8 mouse cellular contexts compared by ENCODE assay signal in the genomic region with DNA sequence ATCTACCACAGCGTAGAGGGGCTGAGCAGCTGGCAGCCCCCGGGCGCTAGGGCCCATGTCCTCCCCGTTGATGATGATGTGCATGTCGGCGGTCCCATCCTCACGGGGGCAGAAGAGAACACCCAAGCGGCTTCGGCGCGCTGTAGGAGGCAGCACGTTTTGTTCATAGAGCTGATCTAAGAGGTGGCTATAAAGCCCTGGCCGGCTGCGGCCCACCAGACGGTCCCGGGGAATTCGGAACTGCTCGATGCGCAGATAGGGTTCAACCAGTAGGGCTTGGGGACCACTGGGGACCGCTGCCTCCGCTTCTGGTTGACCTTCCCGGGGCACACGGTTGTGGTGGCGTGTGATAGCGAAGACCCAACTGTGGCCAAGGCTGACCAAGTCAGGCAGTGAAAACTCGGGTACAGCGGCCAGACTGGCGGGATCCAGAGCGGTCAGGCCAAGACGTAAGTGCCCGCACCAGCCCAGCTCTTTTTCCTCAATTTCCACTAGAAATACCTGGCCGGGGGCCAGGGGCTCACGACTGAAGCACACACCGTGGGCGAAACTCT. TPM values are rescaled to one million over a fixed set of nuclear protein-coding genes. Genes with fewer than 3 reads are reported as not detected.
DNase-seq lines count a peak whose midpoint lies in the region; ATAC-seq and TF ChIP-seq lines count a peak whose summit lies in the region.

TSS of gene Ctsa (plus strand) at position 126 of the 554 bp plus-strand sequence.

- H3K4me3 ChIP-seq in heart, embryonic 12.5 days, result peak within 1 kb of the TSS; percentile 74
- peak within 1 kb of the TSS; percentile 70 for H3K4me3 ChIP-seq in kidney, embryonic 16.5 days (ENCODE audit: low read length)
- peak within 1 kb of the TSS; percentile 62 for H3K4me3 ChIP-seq in liver, adult 2 months (ENCODE audit: insufficient read depth, low read depth, low read length)

- no peaks in the 10 kb centered on the region for H3K27me3 ChIP-seq in heart, embryonic 12.5 days (replicated peaks)
- H3K27me3 ChIP-seq in kidney, embryonic 16.5 days (ENCODE audit: insufficient read depth, low read length), result no peaks in the 10 kb centered on the region
- H3K27me3 ChIP-seq in liver, adult 2 months (ENCODE audit: control insufficient read depth, insufficient read depth, low read length), result no peaks in the 10 kb centered on the region

- DNase-seq in CD4-positive helper T cell, adult 2 months (ENCODE audit: low read depth, low spot score), result peak; percentile 81
- peak; percentile 86 for DNase-seq in brain, embryonic 14.5 days (ENCODE audit: low read depth)
- peak; percentile 55 for DNase-seq in liver, adult 2 months (ENCODE audit: extremely low read depth, low read depth, low spot score)
- peak; percentile 83 to 85 for DNase-seq in spleen, postnatal 36 days (ENCODE audit: low spot score in 2 of 2)

- H3K4me2 ChIP-seq in heart, embryonic 12.5 days, result peak within 1 kb of the TSS; percentile 96
- peak within 1 kb of the TSS; percentile 94 for H3K4me2 ChIP-seq in kidney, embryonic 16.5 days (replicated peaks; ENCODE audit: low read depth, low read length)

- WGBS in heart, embryonic 12.5 days, result under 1% methylated on average over 35 of the region's 35 CpGs
- WGBS in kidney, embryonic 16.5 days, result under 1% methylated on average over 35 of the region's 35 CpGs
- WGBS in liver, adult 2 months, result 1% methylated on average over 35 of the region's 35 CpGs

- peaks cover 31% of the 10 kb centered on the region for H3K4me1 ChIP-seq in heart, embryonic 12.5 days (replicated peaks)
- H3K4me1 ChIP-seq in kidney, embryonic 16.5 days (ENCODE audit: insufficient read depth, low read length), result peaks cover 9% of the 10 kb centered on the region
- peaks cover 7% of the 10 kb centered on the region; the same call in 1 of the 2 replicates for H3K4me1 ChIP-seq in liver, adult 2 months (ENCODE audit: control insufficient read depth, insufficient read depth, low read length)

- ATAC-seq in erythroid progenitor cell, adult 5-6 weeks (replicated peaks; ENCODE audit: low FRiP score, poor library complexity, severe bottlenecking), result peak; percentile 72
- ATAC-seq in heart, embryonic 12.5 days (ENCODE audit: insufficient number of reproducible peaks, low FRiP score), result peak; percentile 78
- ATAC-seq in kidney, embryonic 16.5 days (ENCODE audit: low FRiP score, low TSS enrichment), result peak; percentile 74
- ATAC-seq in monocyte, adult 5-6 weeks (replicated peaks; ENCODE audit: insufficient number of reproducible peaks, low FRiP score, low TSS enrichment, poor library complexity, severe bottlenecking), result peak; percentile 66

- peak within 1 kb of the TSS; percentile 88 for H3K9ac ChIP-seq in heart, embryonic 12.5 days
- peak within 1 kb of the TSS; percentile 81 for H3K9ac ChIP-seq in kidney, embryonic 16.5 days (replicated peaks; ENCODE audit: low read length)
- H3K9ac ChIP-seq in liver, adult 2 months (ENCODE audit: low read depth, low read length), result peak within 1 kb of the TSS; percentile 79

- TF ChIP-seq CTCF in brain, embryonic 14.5 days (IDR thresholded peaks at IDR 0.05; ENCODE audit: borderline replicate concordance, extremely low read depth, insufficient read depth, insufficient read length), result peak; percentile 47; the same call in 1 of the 2 replicates
- TF ChIP-seq CTCF in liver, adult 2 months (IDR thresholded peaks at IDR 0.05; ENCODE audit: low read depth, low read length), result peak; percentile 79

- TF ChIP-seq POLR2A in brain, embryonic 14.5 days (IDR thresholded peaks at IDR 0.05; ENCODE audit: borderline replicate concordance, extremely low read depth, insufficient read depth, insufficient read length, poor library complexity, severe bottlenecking), result peak; percentile 39; the same call in 1 of the 2 replicates
- 0 out of 2 replicates have a peak, but pooled peaks have one; percentile 40 for TF ChIP-seq POLR2A in liver, adult 2 months (IDR thresholded peaks at IDR 0.05; ENCODE audit: extremely low read depth, insufficient read depth, low read length)

- H3K27ac ChIP-seq in heart, embryonic 12.5 days (ENCODE audit: poor library complexity, severe bottlenecking), result peak within 1 kb of the TSS; percentile 99
- H3K27ac ChIP-seq in kidney, embryonic 16.5 days (ENCODE audit: low read length), result peak within 1 kb of the TSS; percentile 84
- H3K27ac ChIP-seq in liver, adult 2 months (replicated peaks; ENCODE audit: insufficient read depth, low read depth, low read length), result peak within 1 kb of the TSS; percentile 83

- no peaks in the 10 kb centered on the region for H3K9me3 ChIP-seq in heart, embryonic 12.5 days (replicated peaks)
- H3K9me3 ChIP-seq in kidney, embryonic 16.5 days (ENCODE audit: low read length), result no peaks in the 10 kb centered on the region

- H3K36me3 ChIP-seq in heart, embryonic 12.5 days, result peaks cover 41% of the 10 kb centered on the region
- H3K36me3 ChIP-seq in kidney, embryonic 16.5 days (ENCODE audit: insufficient read depth, low read length), result peaks cover 12% of the 10 kb centered on the region; the same call in 1 of the 2 replicates
- H3K36me3 ChIP-seq in liver, adult 2 months (ENCODE audit: control insufficient read depth, insufficient read depth, low read length), result no peaks in the 10 kb centered on the region

- no peaks in the 10 kb centered on the region; the same call in 1 of the 2 replicates for H3K79me2 ChIP-seq in liver, adult 2 months (ENCODE audit: control insufficient read depth, insufficient read depth, low read length)

RNA-seq across cellular contexts. Expression of gene Ctsa, which starts in this region (rescaled TPM):
- polyA plus RNA-seq in brain, embryonic 14.5 days (2012; rRNA removed), result 125 and 165 TPM in 2 replicates
- total RNA-seq in erythroid progenitor cell, adult 5-6 weeks (2015; ENCODE audit: low replicate concordance), result 34.0 and 35.3 TPM in 2 replicates
- total RNA-seq in erythroid progenitor cell, adult 5-6 weeks (2017; ENCODE audit: low replicate concordance), result 38.9 and 43.0 TPM in 2 replicates
- polyA plus RNA-seq in heart, embryonic 12.5 days (2016; fragmentation: Nextera tagmentation; extraction: Ambion mirVana), result 169 and 175 TPM in 2 replicates
- polyA plus RNA-seq in kidney, embryonic 16.5 days (2015; fragmentation: Nextera tagmentation; extraction: Ambion mirVana), result 206 and 211 TPM in 2 replicates
- 112 and 135 TPM in 2 replicates for total RNA-seq in liver, adult 2 months (2014; rRNA removed)
- polyA plus RNA-seq in liver, adult 2 months (2012; rRNA removed), result 164 and 279 TPM in 2 replicates
- 283 to 459 TPM (median 330 TPM) in 3 replicates for total RNA-seq in monocyte, adult 5-6 weeks (2017)

Comparison
In these comparisons a context has a peak if more than half of its experiments do, and no peak if none do; other contexts are left out.
1. Peak in every context shown above with its lines: DNase-seq, ATAC-seq, H3K4me3 ChIP-seq and H3K27ac ChIP-seq.